Mouse (Mus musculus) kidney, postnatal 0 days (tissue): Measurements from ENCODE around the gene Ncmap. TPM values are rescaled to one million over a fixed set of nuclear protein-coding genes. Genes with fewer than 3 reads are reported as not detected.

Experiments used
- ATAC-seq: fragments of 200-750 bp; cut with Nextera tagmentation; replicated peaks from 2 replicates; pipeline ENCODE4 v1.8.0; 2017; ENCODE audit warnings: low read depth, moderate number of reproducible peaks, moderate TSS enrichment, moderate library complexity; ENCODE audit not compliant: low FRiP score
- DNase-seq: peaks from one replicate; pipeline ENCODE4 v3.0.0-alpha.2; 2016; ENCODE audit warnings: low spot score
- H3K27ac ChIP-seq: fragments of 300-500 bp; sonication (generic); 2 replicates; pipeline ENCODE4 v1.5.1; 2014; ENCODE audit warnings: mild to moderate bottlenecking
- H3K27me3 ChIP-seq: fragments of 300-500 bp; sonication (generic); 2 replicates; pipeline ENCODE4 v1.6.1; 2014; ENCODE audit warnings: low read length, mixed read lengths; ENCODE audit not compliant: insufficient read depth
- H3K36me3 ChIP-seq: fragments of 300-500 bp; sonication (generic); 2 replicates; pipeline ENCODE4 v1.6.1; 2014; ENCODE audit warnings: low read length, mixed read lengths; ENCODE audit not compliant: insufficient read depth
- H3K4me1 ChIP-seq: fragments of 300-500 bp; sonication (generic); replicated peaks from 2 replicates; pipeline ENCODE4 v1.6.1; 2014; ENCODE audit warnings: antibody characterized with exemption, low read length, mixed read lengths; ENCODE audit not compliant: insufficient read depth
- H3K4me2 ChIP-seq: fragments of 300-500 bp; sonication (generic); 2 replicates; pipeline ENCODE4 v1.6.1; 2014; ENCODE audit warnings: mild to moderate bottlenecking, low read length, moderate library complexity, mixed read lengths
- H3K4me3 ChIP-seq: fragments of 300-500 bp; sonication (generic); replicated peaks from 2 replicates; pipeline ENCODE4 v1.5.1; 2014; ENCODE audit warnings: low read depth, low read length
- H3K9ac ChIP-seq: fragments of 300-500 bp; sonication (generic); 2 replicates; pipeline ENCODE4 v1.6.1; 2014; ENCODE audit warnings: low read depth, low read length
- H3K9me3 ChIP-seq: fragments of 300-500 bp; sonication (generic); replicated peaks from 2 replicates; pipeline ENCODE4 v1.6.1; 2016; ENCODE audit warnings: low read length, inconsistent platforms, mixed read lengths
- CTCF ChIP-seq: IDR thresholded peaks from 2 replicates; pipeline ENCODE4 v1.5.1; 2016; ENCODE audit warnings: antibody characterized with exemption, low read depth, mild to moderate bottlenecking, moderate library complexity
- WGBS: fragments of 180-500 bp; shearing (Covaris S2); extraction: QIAGEN DNeasy Blood & Tissue Kit; methylation state at CpG from one replicate; pipeline ENCODE4 v1.1.7; 2014; 5-methylcytosine and 5-hydroxymethylcytosine counted together
- polyA plus RNA-seq: library from polyadenylated mRNA; unstranded; fragments of >200 nt; fragmentation: Nextera tagmentation; extraction: Ambion mirVana; gene quantifications from 2 replicates; pipeline ENCODE4 v1.2.1, GENCODE M21; 2015

Ncmap gene
- polyA plus RNA-seq, 1 experiment from 2014 or later: 2.0 TPM

DNA sequence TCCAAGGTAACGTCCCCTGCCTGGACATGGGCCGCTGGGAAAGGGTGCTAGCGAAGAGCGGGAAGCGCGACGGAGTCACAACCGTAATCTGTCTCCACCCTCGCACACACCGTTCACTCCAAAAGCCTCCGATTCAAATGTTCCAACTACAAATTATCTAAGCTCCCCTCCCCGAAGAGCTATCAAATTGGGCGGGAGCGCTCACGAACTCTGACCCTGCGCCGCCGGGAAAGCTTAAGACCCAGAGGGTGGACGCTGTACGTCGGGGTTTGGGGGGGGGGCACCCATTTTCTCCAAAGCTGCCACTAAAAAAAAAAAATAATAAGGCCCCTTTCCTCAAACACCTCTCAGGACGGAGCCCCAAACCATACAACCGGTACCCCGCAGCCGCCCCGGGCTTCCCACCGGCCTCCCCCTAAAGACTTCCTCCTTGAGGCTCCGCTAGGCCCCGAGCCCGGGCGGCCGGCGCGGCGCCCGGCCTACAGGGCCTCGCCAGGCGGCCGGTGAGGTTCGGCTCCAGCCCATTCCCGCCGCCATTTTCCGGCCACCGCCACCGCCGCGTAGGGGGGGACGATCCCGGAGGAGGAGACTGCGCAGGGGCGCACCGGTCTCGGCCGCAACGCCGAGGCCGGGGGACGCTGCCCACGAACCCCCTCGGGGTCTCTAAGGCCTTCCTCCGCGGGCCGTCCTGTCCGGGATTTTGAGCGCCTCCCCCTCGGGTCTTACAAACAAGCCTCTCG is 45.5 kb downstream of the Ncmap start:
- WGBS: under 1% methylated on average over 58 of the region's 67 CpGs
- no peaks in the 10 kb centered on the region for H3K36me3 ChIP-seq
- H3K9me3 ChIP-seq: no peaks in the 10 kb centered on the region
- peak overlapping the region; percentile 88 for H3K4me2 ChIP-seq
- H3K4me3 ChIP-seq: peak overlapping the region; percentile 100
- no peak for TF ChIP-seq CTCF
- ATAC-seq: peak; percentile 45
- H3K27ac ChIP-seq: peak overlapping the region; percentile 95
- DNase-seq: peak; percentile 50
- peaks cover 13% of the 10 kb centered on the region; the same call in 1 of the 2 replicates for H3K4me1 ChIP-seq
- no peaks in the 10 kb centered on the region for H3K27me3 ChIP-seq
- peak overlapping the region; percentile 99 for H3K9ac ChIP-seq

DNA sequence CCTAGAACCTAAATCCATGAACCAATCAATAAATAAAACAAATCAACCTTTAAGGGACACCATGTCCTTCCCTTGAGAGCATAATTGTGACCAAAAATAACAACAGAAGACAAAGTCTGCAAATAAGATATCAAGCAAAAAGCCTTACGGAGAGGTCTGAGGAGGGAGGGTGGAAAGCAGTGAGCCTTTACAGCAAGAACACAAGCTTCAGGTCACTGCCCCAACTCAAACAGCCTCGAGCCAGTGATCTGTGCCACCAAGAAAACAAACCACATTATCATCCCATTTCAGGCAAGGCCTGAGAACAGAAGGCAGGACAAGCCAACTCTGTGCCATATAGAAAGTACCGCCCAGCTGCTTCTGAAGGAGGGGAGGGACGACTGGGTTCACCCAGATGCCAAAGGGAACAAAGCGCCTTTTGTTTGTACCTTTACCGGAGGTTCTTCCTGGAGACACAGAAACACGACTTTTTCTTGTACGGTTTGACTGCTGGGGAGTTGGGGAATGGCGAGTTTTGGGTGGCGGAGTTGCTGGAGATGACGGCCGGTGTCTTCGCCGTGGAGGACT is 60.6 kb downstream of the Ncmap start:
- H3K27ac ChIP-seq: peak overlapping the region; percentile 76
- no peaks in the 10 kb centered on the region for H3K27me3 ChIP-seq
- no peak overlapping the region for H3K4me3 ChIP-seq
- H3K36me3 ChIP-seq: peaks cover 72% of the 10 kb centered on the region
- no peak overlapping the region for H3K9ac ChIP-seq
- peaks cover 4% of the 10 kb centered on the region; the same call in 1 of the 2 replicates for H3K4me1 ChIP-seq
- no peak overlapping the region for H3K4me2 ChIP-seq
- ATAC-seq (peak; percentile 49; the same call in 1 of the 2 replicates), DNase-seq (peak; percentile 19)
- 71% methylated on average over 14 of the region's 14 CpGs for WGBS
- no peaks in the 10 kb centered on the region for H3K9me3 ChIP-seq
- no peak for TF ChIP-seq CTCF

GRCm38 (mm10) chr4:135336023-135336357 is 62.0 kb downstream of the Ncmap start:
- no peaks in the 10 kb centered on the region for H3K9me3 ChIP-seq
- H3K9ac ChIP-seq: no peak overlapping the region
- no peak overlapping the region for H3K4me2 ChIP-seq
- H3K4me1 ChIP-seq: peaks cover 4% of the 10 kb centered on the region; the same call in 1 of the 2 replicates
- no peak for ATAC-seq
- WGBS: 58% methylated on average over 3 of the region's 3 CpGs
- no peaks in the 10 kb centered on the region for H3K27me3 ChIP-seq
- TF ChIP-seq CTCF: no peak
- DNase-seq: no peak
- no peak overlapping the region for H3K4me3 ChIP-seq
- peaks cover 71% of the 10 kb centered on the region for H3K36me3 ChIP-seq
- peak overlapping the region; percentile 76 for H3K27ac ChIP-seq

DNA sequence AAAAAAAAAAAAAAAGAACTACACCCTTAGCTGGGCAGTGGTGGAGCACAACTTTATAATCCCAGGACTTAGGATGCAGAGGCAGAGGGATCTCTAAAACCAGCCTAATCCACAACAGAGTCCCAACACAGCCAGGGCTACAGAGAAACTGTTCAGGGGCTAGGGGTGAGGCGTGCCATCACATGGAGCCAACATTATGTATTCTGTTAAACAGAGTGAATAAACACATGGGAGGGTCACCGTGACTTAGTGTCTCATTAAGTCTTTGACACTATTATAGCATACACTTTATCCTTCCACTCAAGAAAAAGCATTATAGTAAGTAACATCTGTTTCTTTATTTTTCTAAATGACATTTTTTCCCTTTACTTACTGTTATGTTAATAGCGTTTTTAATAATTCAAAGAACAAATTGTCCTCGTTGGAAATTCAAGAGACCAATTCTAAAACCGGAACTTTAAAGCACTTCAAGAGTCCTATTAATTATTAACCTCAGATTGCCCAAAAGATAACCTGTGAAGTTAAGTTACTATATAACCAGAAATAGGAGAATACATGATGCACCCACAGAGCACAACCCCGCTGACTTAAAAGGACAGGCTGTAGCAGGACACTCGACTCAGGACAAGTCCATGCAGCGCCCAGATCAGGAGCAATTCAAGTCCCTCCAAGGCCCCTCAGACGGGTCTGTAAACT is 62.6 kb downstream of the Ncmap start:
- DNase-seq: peak; percentile 57
- 0 out of 2 replicates have a peak, but pooled peaks have one; percentile 70 for ATAC-seq
- H3K9me3 ChIP-seq: no peaks in the 10 kb centered on the region
- H3K4me2 ChIP-seq: no peak overlapping the region
- no peak for TF ChIP-seq CTCF
- WGBS: 60% methylated on average over 9 of the region's 9 CpGs
- peaks cover 70% of the 10 kb centered on the region for H3K36me3 ChIP-seq
- peak overlapping the region; percentile 76 for H3K27ac ChIP-seq
- no peak overlapping the region for H3K9ac ChIP-seq
- H3K27me3 ChIP-seq: no peaks in the 10 kb centered on the region
- peaks cover 4% of the 10 kb centered on the region; the same call in 1 of the 2 replicates for H3K4me1 ChIP-seq
- no peak overlapping the region for H3K4me3 ChIP-seq

GRCm38 (mm10) chr4:135326469-135326868 is 71.6 kb downstream of the Ncmap start:
- H3K36me3 ChIP-seq: peaks cover 80% of the 10 kb centered on the region

DNA sequence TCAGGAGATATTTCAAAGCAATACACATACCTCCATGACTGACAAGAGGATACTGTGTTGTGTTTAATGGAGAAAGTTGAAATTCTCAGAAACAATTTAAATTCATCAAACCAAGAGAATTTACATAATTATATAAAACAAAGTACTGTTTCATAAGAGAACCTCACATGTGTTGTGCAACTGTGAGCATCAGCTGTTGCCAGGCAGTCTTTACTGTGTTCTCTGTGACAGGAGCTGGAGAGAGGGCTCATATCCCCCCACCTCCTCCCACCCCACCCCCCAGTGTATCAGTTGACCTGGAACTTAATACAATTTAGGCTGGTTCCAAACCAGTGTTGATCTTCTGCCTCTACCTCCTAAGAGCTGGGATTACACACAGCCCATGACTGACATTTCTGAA is 72.0 kb downstream of the Ncmap start:
- Histone ChIP-seq H3K9me3 (no peaks in the 10 kb centered on the region), H3K27ac (no peak overlapping the region), H3K4me1 (no peaks in the 10 kb centered on the region), H3K36me3 (peaks cover 80% of the 10 kb centered on the region), H3K27me3 (no peaks in the 10 kb centered on the region), H3K9ac (no peak overlapping the region), H3K4me3 (no peak overlapping the region), H3K4me2 (no peak overlapping the region)
- no peak for DNase-seq
- no peak for TF ChIP-seq CTCF
- no peak for ATAC-seq

More at GRCm38 (mm10) chr4:135326469-135326868, 71.6 kb downstream of the Ncmap start:
- no peak overlapping the region for H3K9ac ChIP-seq
- H3K4me3 ChIP-seq: no peak overlapping the region
- H3K27me3 ChIP-seq: no peaks in the 10 kb centered on the region
- H3K4me2 ChIP-seq: no peak overlapping the region
- ATAC-seq (no peak), DNase-seq (no peak)
- no peaks in the 10 kb centered on the region for H3K9me3 ChIP-seq
- H3K27ac ChIP-seq: no peak overlapping the region
- no peaks in the 10 kb centered on the region for H3K4me1 ChIP-seq
- TF ChIP-seq CTCF: no peak
- WGBS: 83% methylated on average over 3 of the region's 3 CpGs
